Mouse (Mus musculus): Measurements from ENCODE around the gene 1700029F12Rik.
"Not testable (repeated sequence)": the region's sequence is repeated elsewhere in the genome, so short reads cannot be mapped to it uniquely, and the experiment has no call there.

The 1700029F12Rik gene

GRCm38 (mm10) chr13:97034262-97034661 lies at the start of gene 1700029F12Rik:
Gene 1700029F12Rik (minus strand): TSS chr13:97034362.
- no peak for DNase-seq (ENCODE audit: low read depth, low spot score)

- no peak for DNase-seq (ENCODE audit: low read depth, low spot score)
Observed at GRCm38 (mm10) chr13:97082432-97082831, 48.3 kb upstream of the 1700029F12Rik start.

- DNase-seq (ENCODE audit: low read depth, low spot score): no peak
Observed at GRCm38 (mm10) chr13:97080615-97081014, 46.5 kb upstream of the 1700029F12Rik start.

GRCm38 (mm10) chr13:97080201-97080600 lies 46.0 kb upstream of the 1700029F12Rik start:
- no peak for DNase-seq (ENCODE audit: low read depth, low spot score)

GRCm38 (mm10) chr13:97077556-97077955 lies 43.4 kb upstream of the 1700029F12Rik start:
- no peak for DNase-seq (ENCODE audit: low read depth, low spot score)

- no peak for DNase-seq (ENCODE audit: low read depth, low spot score)
Observed at GRCm38 (mm10) chr13:97073497-97073896, 39.3 kb upstream of the 1700029F12Rik start.

- DNase-seq (ENCODE audit: low read depth, low spot score): no peak
Observed at GRCm38 (mm10) chr13:97071626-97072241, 37.6 kb upstream of the 1700029F12Rik start.

- DNase-seq (ENCODE audit: low read depth, low spot score): no peak
Observed at GRCm38 (mm10) chr13:97070931-97071625, 36.9 kb upstream of the 1700029F12Rik start.

- DNase-seq (ENCODE audit: low read depth, low spot score): no peak
Observed at GRCm38 (mm10) chr13:97068151-97068550, 34.0 kb upstream of the 1700029F12Rik start.

GRCm38 (mm10) chr13:97067691-97068090 lies 33.5 kb upstream of the 1700029F12Rik start:
- no peak for DNase-seq (ENCODE audit: low read depth, low spot score)

GRCm38 (mm10) chr13:97066649-97067550 lies 32.7 kb upstream of the 1700029F12Rik start, which contains the start of gene Fam169a:
Gene Fam169a (plus strand): TSS chr13:97067286.
- no peak for DNase-seq (ENCODE audit: low read depth, low spot score)

GRCm38 (mm10) chr13:97064844-97065621 lies 30.9 kb upstream of the 1700029F12Rik start:
- not testable (repeated sequence) for DNase-seq (ENCODE audit: low read depth, low spot score)

GRCm38 (mm10) chr13:97064413-97064812 lies 30.3 kb upstream of the 1700029F12Rik start:
- DNase-seq (ENCODE audit: low read depth, low spot score): no peak

- no peak for DNase-seq (ENCODE audit: low read depth, low spot score)
Observed at GRCm38 (mm10) chr13:97063431-97063830, 29.3 kb upstream of the 1700029F12Rik start.

- DNase-seq (ENCODE audit: low read depth, low spot score): no peak
Observed at GRCm38 (mm10) chr13:97062151-97062550, 28.0 kb upstream of the 1700029F12Rik start.

- DNase-seq (ENCODE audit: low read depth, low spot score): no peak
Observed at GRCm38 (mm10) chr13:97060331-97060730, 26.2 kb upstream of the 1700029F12Rik start.

GRCm38 (mm10) chr13:97059746-97060145 lies 25.6 kb upstream of the 1700029F12Rik start:
- no peak for DNase-seq (ENCODE audit: low read depth, low spot score)

GRCm38 (mm10) chr13:97057817-97058216 lies 23.7 kb upstream of the 1700029F12Rik start:
- DNase-seq (ENCODE audit: low read depth, low spot score): no peak

- DNase-seq (ENCODE audit: low read depth, low spot score): no peak
Observed at GRCm38 (mm10) chr13:97053844-97054243, 19.7 kb upstream of the 1700029F12Rik start.

GRCm38 (mm10) chr13:97052667-97053066 lies 18.5 kb upstream of the 1700029F12Rik start:
- DNase-seq (ENCODE audit: low read depth, low spot score): peak; percentile 40

GRCm38 (mm10) chr13:97051158-97051557 lies 17.0 kb upstream of the 1700029F12Rik start:
- DNase-seq (ENCODE audit: low read depth, low spot score): no peak

Measured in brain, embryonic 18.5 days (tissue).